Mouse (Mus musculus): Measurements from ENCODE around the gene Rtn4rl1. TPM values are rescaled to one million over a fixed set of nuclear protein-coding genes. Genes with fewer than 3 reads are reported as not detected.

Gene Rtn4rl1
- polyA plus RNA-seq, 1 experiment, result 11.1 TPM

DNA sequence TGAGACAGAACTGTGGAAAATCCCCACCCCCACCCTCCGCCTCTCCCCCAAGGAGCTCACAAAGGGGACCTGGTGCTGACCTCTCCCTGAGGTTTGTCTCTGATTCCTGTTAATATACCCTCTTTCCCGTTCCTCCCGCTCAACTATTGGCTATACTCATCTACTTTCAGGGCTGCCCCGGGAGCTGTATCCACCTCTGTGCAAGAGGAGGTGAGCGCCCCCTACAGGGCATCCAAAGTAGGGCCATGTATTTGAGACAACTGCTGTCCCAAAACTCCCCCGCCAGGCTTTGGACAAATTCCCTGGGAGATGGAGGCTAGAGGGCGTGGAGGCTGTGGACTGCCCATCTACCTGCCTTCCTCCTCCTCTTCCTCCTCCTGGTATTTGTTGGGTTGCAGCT, 38.2 kb downstream of the Rtn4rl1 start:
- Histone ChIP-seq H3K27ac (ENCODE audit: insufficient read depth, low read length) (no peak overlapping the region), H3K4me1 (ENCODE audit: control insufficient read depth, insufficient read depth, insufficient read length) (peaks cover 3% of the 10 kb centered on the region; the same call in 1 of the 2 replicates), H3K4me3 (ENCODE audit: extremely low read depth, insufficient read depth, insufficient read length) (no peak overlapping the region), H3K36me3 (ENCODE audit: control insufficient read depth, insufficient read depth, low read length) (no peaks in the 10 kb centered on the region), H3K27me3 (ENCODE audit: control insufficient read depth, insufficient read depth, low read length) (no peaks in the 10 kb centered on the region)
- DNase-seq (ENCODE audit: low read depth in 1 of 2, low spot score in 2 of 2), result peak; percentile 17 to 37
- no peak for TF ChIP-seq POLR2A (IDR thresholded peaks at IDR 0.05; ENCODE audit: low read depth, low read length)
- peak; percentile 65; the same call in 1 of the 2 replicates for TF ChIP-seq CTCF (IDR thresholded peaks at IDR 0.05; ENCODE audit: extremely low read depth, insufficient read depth, insufficient read length, insufficient replicate concordance)
- 18% methylated on average over 7 of the region's 7 CpGs for WGBS

DNA sequence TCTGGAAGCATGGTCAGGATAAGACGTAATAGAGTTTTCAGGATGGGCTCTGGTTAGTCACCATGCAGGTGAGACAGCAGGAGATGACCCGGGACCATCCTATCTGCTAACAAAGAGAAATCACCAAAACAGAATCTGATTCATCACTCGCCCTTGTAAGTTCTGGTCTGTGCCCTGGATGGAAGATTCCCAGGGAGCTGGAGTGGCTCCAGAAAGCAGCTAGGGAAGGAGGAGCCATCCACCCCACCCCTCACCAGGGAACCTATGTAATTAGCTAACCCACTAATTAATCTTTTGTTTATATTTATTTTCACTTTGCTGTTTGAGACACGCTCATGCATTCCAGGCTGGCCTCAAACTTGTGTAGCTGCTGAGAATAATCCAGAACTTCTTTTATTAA, 38.9 kb downstream of the Rtn4rl1 start:
- whole genome bisulfite sequencing, result 85% methylated on average over 4 of the region's 4 CpGs
- TF ChIP-seq POLR2A (IDR thresholded peaks at IDR 0.05; ENCODE audit: low read depth, low read length) (no peak), CTCF (IDR thresholded peaks at IDR 0.05; ENCODE audit: extremely low read depth, insufficient read depth, insufficient read length, insufficient replicate concordance) (no peak)

DNA sequence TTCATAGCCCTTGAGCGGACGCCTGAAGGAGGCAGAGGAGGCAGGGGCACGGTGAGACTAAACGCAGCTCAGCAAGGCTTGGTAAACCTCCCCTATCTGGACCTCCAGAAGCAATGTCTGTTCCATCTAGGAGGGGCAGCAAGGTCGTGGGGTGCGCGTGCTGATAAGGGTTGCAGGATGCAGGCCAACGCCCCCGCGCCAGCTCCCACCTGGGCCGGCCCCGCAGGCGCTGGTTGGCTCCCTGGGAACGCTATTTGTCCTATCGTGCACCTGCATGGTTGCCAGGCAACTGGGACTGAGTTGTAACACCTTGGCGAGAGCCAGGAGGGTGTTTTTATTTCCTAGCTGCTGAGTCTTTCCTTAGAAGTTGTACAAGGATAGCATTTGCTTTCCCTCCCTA, 41.2 kb downstream of the Rtn4rl1 start:
- no peaks in the 10 kb centered on the region for H3K27me3 ChIP-seq (ENCODE audit: control insufficient read depth, insufficient read depth, low read length)
- 45% methylated on average over 16 of the region's 16 CpGs for WGBS
- DNase-seq (ENCODE audit: low read depth in 1 of 2, low spot score in 2 of 2), result no peak
- H3K4me1 ChIP-seq (ENCODE audit: control insufficient read depth, insufficient read depth, insufficient read length), result peaks cover 3% of the 10 kb centered on the region; the same call in 1 of the 2 replicates
- H3K36me3 ChIP-seq (ENCODE audit: control insufficient read depth, insufficient read depth, low read length), result no peaks in the 10 kb centered on the region
- H3K27ac ChIP-seq (ENCODE audit: insufficient read depth, low read length), result no peak overlapping the region
- TF ChIP-seq CTCF (IDR thresholded peaks at IDR 0.05; ENCODE audit: extremely low read depth, insufficient read depth, insufficient read length, insufficient replicate concordance), result no peak
- no peak for TF ChIP-seq POLR2A (IDR thresholded peaks at IDR 0.05; ENCODE audit: low read depth, low read length)
- no peak overlapping the region for H3K4me3 ChIP-seq (ENCODE audit: extremely low read depth, insufficient read depth, insufficient read length)

More for the DNA sequence above, 38.9 kb downstream of the Rtn4rl1 start:
- Histone ChIP-seq H3K36me3 (ENCODE audit: control insufficient read depth, insufficient read depth, low read length) (no peaks in the 10 kb centered on the region), H3K27ac (ENCODE audit: insufficient read depth, low read length) (no peak overlapping the region), H3K4me1 (ENCODE audit: control insufficient read depth, insufficient read depth, insufficient read length) (peaks cover 3% of the 10 kb centered on the region; the same call in 1 of the 2 replicates), H3K4me3 (ENCODE audit: extremely low read depth, insufficient read depth, insufficient read length) (no peak overlapping the region), H3K27me3 (ENCODE audit: control insufficient read depth, insufficient read depth, low read length) (no peaks in the 10 kb centered on the region)
- no peak for DNase-seq (ENCODE audit: low read depth in 1 of 2, low spot score in 2 of 2)

DNA sequence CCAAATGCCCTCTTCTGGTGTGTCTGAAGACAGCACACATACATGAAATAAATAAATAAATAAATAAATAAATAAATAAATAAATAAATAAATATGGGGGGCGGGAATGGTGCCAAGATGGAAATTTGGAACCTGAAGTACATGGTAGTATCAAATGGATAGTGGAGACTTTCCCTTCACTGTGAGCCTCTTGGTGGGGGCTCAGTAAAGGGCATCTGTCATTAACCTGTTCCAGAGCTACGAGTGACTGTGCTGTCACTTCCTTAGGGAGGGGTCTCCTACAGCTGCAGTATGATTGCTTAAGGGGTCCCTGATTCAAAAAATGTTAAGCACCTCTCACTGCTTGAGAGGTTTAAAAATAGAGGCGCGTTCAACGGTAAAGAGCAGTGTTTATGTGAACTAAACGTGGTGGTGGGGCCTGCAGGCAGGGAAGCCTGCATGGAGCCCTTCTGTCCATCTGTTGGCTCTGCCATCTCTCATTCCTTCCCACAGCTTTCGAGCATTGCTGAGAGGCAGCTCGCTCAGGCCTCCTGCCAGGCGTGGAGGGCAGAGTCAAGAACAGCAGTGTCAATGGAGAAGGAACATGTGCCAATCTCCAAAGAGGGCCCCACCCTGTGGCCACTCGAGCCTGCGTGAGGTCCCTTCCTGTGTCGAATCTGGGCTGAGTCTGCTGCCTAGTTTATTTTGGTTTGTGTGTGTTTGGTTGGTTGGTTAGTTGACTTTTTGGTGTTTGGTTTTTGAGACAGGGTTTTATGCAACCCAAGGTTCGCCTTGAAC, 46.8 kb downstream of the Rtn4rl1 start:
- no peaks in the 10 kb centered on the region for H3K27me3 ChIP-seq (ENCODE audit: control insufficient read depth, insufficient read depth, low read length)
- H3K4me3 ChIP-seq (ENCODE audit: extremely low read depth, insufficient read depth, insufficient read length), result no peak overlapping the region
- 56% methylated on average over 13 of the region's 13 CpGs for WGBS
- no peak for DNase-seq (ENCODE audit: low read depth in 1 of 2, low spot score in 2 of 2)
- no peaks in the 10 kb centered on the region for H3K36me3 ChIP-seq (ENCODE audit: control insufficient read depth, insufficient read depth, low read length)
- H3K4me1 ChIP-seq (ENCODE audit: control insufficient read depth, insufficient read depth, insufficient read length), result peaks cover 10% of the 10 kb centered on the region; the same call in 1 of the 2 replicates
- H3K27ac ChIP-seq (ENCODE audit: insufficient read depth, low read length), result no peak overlapping the region
- TF ChIP-seq POLR2A (IDR thresholded peaks at IDR 0.05; ENCODE audit: low read depth, low read length), result no peak
- TF ChIP-seq CTCF (IDR thresholded peaks at IDR 0.05; ENCODE audit: extremely low read depth, insufficient read depth, insufficient read length, insufficient replicate concordance), result no peak

DNA sequence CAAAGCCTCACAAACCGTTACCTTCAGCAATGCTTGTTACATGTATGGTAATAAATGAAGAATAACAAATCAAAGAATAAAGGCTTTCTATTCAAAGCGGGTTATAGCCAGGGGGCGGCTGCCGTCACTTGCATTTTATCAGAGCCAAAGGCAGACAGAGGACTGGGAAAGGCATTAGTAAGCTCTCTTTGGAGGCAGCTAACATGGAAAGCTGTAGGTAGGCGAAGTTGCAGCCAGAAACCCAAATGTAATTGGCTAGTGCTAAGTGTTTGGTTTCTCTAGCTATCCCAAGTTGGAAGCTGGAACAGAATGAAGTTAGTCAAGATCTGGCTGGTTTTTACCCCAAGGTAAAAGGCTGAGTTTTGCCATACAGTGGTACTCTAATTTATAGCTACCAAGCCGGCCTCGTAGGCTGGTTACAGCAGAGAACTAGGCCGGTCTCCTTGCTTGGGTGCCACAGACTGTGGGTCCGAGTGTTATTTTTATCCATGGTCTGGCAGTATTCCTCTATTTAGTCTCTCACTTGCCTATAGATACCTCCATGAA, 49.2 kb downstream of the Rtn4rl1 start:
- H3K4me3 ChIP-seq (ENCODE audit: extremely low read depth, insufficient read depth, insufficient read length), result no peak overlapping the region
- no peaks in the 10 kb centered on the region for H3K36me3 ChIP-seq (ENCODE audit: control insufficient read depth, insufficient read depth, low read length)
- no peak for DNase-seq (ENCODE audit: low read depth in 1 of 2, low spot score in 2 of 2)
- H3K27me3 ChIP-seq (ENCODE audit: control insufficient read depth, insufficient read depth, low read length), result no peaks in the 10 kb centered on the region
- WGBS, result 92% methylated on average over 9 of the region's 9 CpGs
- peaks cover 12% of the 10 kb centered on the region; the same call in 1 of the 2 replicates for H3K4me1 ChIP-seq (ENCODE audit: control insufficient read depth, insufficient read depth, insufficient read length)
- no peak overlapping the region for H3K27ac ChIP-seq (ENCODE audit: insufficient read depth, low read length)
- TF ChIP-seq POLR2A (IDR thresholded peaks at IDR 0.05; ENCODE audit: low read depth, low read length), result no peak
- TF ChIP-seq CTCF (IDR thresholded peaks at IDR 0.05; ENCODE audit: extremely low read depth, insufficient read depth, insufficient read length, insufficient replicate concordance), result no peak

DNA sequence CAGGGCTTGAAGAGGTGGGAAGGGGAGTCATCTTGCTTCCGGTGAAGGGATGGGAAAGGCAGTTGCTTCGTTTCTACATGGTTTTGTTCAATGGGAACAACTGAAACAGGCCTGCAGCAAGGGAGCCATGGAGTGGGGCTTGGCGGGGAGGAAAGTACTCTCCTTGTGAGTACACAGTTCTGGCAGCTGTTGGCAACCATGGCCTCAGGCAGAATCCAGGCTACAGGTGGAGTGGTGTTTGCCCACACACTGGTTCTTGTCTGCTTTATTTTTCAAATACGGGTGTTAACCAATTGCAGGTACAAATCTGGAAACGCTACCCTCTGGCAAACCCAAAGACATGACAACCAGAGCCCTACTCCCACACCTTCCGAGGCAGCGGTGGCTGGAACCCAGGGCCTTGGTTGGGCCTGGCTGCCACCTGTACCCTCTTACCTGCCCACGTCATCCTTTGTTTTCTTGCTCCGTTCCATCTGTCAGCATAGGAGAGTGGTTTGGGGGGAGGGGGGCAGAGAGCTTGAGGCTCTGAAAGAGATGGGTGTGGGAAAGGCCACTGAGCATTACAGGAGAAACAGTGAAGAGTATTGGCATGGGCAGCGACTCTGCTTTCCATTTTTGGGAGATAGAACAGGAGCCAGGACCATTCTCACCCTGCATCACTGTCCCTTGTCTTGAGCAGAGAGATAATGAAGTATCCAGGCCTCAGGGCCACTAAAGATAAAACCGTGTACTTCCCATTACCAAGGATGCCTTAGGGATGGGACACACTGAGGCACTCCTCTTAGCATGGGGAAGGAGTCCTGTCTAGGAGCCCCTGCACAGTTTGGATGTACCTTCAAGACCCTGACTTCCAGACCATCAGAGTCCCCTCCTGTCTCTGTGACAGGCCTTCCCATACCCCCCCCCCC, 51.0 kb downstream of the Rtn4rl1 start:
- TF ChIP-seq POLR2A (IDR thresholded peaks at IDR 0.05; ENCODE audit: low read depth, low read length), result no peak
- no peak for TF ChIP-seq CTCF (IDR thresholded peaks at IDR 0.05; ENCODE audit: extremely low read depth, insufficient read depth, insufficient read length, insufficient replicate concordance)
- no peak overlapping the region for H3K4me3 ChIP-seq (ENCODE audit: extremely low read depth, insufficient read depth, insufficient read length)
- no peaks in the 10 kb centered on the region for H3K27me3 ChIP-seq (ENCODE audit: control insufficient read depth, insufficient read depth, low read length)
- no peak overlapping the region for H3K27ac ChIP-seq (ENCODE audit: insufficient read depth, low read length)
- H3K4me1 ChIP-seq (ENCODE audit: control insufficient read depth, insufficient read depth, insufficient read length), result peaks cover 12% of the 10 kb centered on the region; the same call in 1 of the 2 replicates
- DNase-seq (ENCODE audit: low read depth in 1 of 2, low spot score in 2 of 2), result no peak
- H3K36me3 ChIP-seq (ENCODE audit: control insufficient read depth, insufficient read depth, low read length), result no peaks in the 10 kb centered on the region
- 91% methylated on average over 11 of the region's 11 CpGs for WGBS
